Mouse (Mus musculus): ENCODE results near the gene Ifi211. TPM values are rescaled to one million over a fixed set of nuclear protein-coding genes. Genes with fewer than 3 reads are reported as not detected.
"Not testable (repeated sequence)": the region's sequence is repeated elsewhere in the genome, so short reads cannot be mapped to it uniquely, and the experiment has no call there.

Gene Ifi211
- polyA plus RNA-seq (2015; fragmentation: Nextera tagmentation; extraction: Ambion mirVana), result 7.8 and 9.3 TPM in 2 replicates

GRCm38 (mm10) chr1:173912548-173913255 is at the start of gene Ifi211:
Gene Ifi211 (minus strand): TSS chr1:173913046.
- not testable (repeated sequence) for DNase-seq (ENCODE audit: low spot score)

- not testable (repeated sequence) for DNase-seq (ENCODE audit: low spot score)
These were observed 48.6 kb upstream of the Ifi211 start for GRCm38 (mm10) chr1:173961491-173961890.

GRCm38 (mm10) chr1:173959998-173960397 is 47.2 kb upstream of the Ifi211 start:
- DNase-seq (ENCODE audit: low spot score), result not testable (repeated sequence)

- not testable (repeated sequence) for DNase-seq (ENCODE audit: low spot score)
These were observed 43.1 kb upstream of the Ifi211 start for GRCm38 (mm10) chr1:173955839-173956527.

DNA sequence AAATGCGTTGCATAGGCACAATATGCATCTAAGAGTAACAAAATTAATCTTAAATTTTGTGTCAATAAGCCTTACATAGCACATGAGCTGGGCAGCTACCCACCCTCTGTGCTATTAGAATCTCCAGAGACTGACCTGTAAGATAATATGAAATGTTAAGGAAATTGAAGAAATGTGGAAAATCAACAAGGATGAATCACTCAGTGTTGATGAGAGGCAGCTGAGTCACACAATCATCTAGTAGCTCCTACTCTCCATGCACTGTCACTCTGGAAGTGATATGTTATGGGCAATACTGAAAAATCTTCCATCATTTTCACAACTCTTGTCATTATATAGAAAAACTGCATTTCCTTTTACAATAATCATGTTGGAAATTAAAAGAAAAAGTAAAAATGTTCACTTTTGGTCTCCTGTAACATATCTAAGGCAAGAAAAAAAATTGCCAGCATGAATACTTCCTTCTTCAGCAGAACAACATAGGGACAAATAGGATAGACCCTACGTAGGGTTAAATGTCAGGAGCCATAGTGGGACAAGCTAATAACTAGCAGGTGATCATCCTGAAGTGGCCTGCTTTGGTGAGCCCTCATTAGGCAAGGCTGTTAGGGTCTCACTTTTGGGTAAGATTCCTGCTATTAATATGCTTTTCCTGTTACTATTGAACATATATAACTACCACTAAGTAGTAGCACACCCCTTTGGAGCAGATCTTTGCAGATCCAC is 42.4 kb upstream of the Ifi211 start:
- no peak for DNase-seq (ENCODE audit: low spot score)

- DNase-seq (ENCODE audit: low spot score), result no peak
These were observed 40.7 kb upstream of the Ifi211 start for GRCm38 (mm10) chr1:173953563-173953962.

GRCm38 (mm10) chr1:173949044-173949443 is 36.2 kb upstream of the Ifi211 start:
- DNase-seq (ENCODE audit: low spot score), result peak; percentile 49

DNA sequence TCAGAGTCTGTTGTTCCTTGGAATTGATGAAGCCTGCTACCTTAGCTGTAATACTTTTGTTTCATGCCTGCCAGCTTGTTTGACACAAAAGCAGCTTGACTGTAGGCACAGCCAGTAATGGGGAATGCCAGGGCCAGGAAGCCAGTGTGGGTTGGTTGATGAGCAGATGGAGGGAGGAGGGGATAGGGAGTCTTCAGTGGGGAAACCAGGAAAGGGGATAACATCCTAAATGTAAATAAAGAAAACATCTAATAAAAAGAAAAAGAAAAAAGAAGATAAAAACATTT is 29.9 kb upstream of the Ifi211 start:
- not testable (repeated sequence) for DNase-seq (ENCODE audit: low spot score)

- not testable (repeated sequence) for DNase-seq (ENCODE audit: low spot score)
These were observed 29.3 kb upstream of the Ifi211 start, which contains the start of the genes Mndal and Ifi203 for GRCm38 (mm10) chr1:173941924-173942779. Gene Mndal (minus strand): TSS chr1:173942491. Gene Ifi203 (minus strand): TSS chr1:173942672.

- not testable (repeated sequence) for DNase-seq (ENCODE audit: low spot score)
These were observed 28.7 kb upstream of the Ifi211 start for GRCm38 (mm10) chr1:173941522-173941921.

GRCm38 (mm10) chr1:173919279-173919678 is 6.4 kb upstream of the Ifi211 start:
- DNase-seq (ENCODE audit: low spot score), result not testable (repeated sequence)

- DNase-seq (ENCODE audit: low spot score), result no peak
These were observed 1.7 kb upstream of the Ifi211 start for GRCm38 (mm10) chr1:173914559-173914958.

GRCm38 (mm10) chr1:173913256-173913791 is 478 bp upstream of the Ifi211 start:
- DNase-seq (ENCODE audit: low spot score), result not testable (repeated sequence)

DNA sequence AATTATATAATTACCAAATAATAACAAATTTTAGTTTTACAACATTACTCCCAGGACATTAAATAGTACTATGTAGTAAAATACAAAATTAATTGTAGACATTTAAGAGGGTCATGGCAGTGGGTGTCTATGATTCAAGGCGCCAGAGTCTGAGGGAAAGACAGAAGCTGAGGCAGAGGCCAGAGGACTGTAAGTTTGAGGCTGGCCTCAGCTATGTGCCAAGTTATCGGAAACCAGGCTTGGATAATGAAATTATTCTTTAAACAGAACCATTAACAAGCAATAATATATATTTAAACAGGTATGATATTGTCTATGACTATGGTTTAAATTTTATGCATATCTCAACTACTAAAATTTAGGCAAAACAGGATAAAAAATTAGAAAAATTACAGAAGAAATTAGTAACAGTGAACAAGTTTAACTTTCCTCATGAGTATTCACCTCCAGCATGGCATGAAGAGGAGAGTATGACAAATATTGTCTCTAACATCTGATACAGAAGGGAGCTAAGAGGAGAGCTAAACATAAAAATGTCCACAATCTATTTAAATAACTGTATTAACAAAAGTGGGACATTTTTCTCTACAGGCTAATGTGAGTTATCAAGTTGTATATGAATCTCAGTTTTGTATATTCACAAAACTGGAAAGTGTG is 910 bp downstream of the Ifi211 start:
- no peak for DNase-seq (ENCODE audit: low spot score)

- DNase-seq (ENCODE audit: low spot score), result not testable (repeated sequence)
These were observed 4.5 kb downstream of the Ifi211 start for GRCm38 (mm10) chr1:173908390-173908789.

GRCm38 (mm10) chr1:173905885-173906284 is 7.0 kb downstream of the Ifi211 start:
- DNase-seq (ENCODE audit: low spot score), result not testable (repeated sequence)

DNA sequence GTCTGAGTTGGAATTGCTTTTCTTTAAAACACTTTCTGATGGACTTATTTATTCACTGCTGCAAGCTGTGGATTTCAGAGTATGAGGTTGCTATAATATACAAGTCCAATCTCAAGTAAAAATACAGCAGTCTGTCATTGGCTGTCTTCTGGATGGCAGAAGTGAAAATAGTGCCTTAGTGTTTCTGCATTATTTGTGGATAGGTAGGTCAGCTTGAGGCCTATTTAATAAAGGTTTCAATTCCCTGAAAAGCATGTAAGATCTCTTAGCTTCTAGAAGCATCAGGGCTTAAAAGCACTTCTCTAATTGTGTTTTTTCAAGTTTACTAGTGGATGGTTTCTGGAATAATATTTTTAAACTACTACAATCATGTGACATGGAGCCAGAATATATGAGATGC is 23.1 kb downstream of the Ifi211 start:
- DNase-seq (ENCODE audit: low spot score), result not testable (repeated sequence)

DNA sequence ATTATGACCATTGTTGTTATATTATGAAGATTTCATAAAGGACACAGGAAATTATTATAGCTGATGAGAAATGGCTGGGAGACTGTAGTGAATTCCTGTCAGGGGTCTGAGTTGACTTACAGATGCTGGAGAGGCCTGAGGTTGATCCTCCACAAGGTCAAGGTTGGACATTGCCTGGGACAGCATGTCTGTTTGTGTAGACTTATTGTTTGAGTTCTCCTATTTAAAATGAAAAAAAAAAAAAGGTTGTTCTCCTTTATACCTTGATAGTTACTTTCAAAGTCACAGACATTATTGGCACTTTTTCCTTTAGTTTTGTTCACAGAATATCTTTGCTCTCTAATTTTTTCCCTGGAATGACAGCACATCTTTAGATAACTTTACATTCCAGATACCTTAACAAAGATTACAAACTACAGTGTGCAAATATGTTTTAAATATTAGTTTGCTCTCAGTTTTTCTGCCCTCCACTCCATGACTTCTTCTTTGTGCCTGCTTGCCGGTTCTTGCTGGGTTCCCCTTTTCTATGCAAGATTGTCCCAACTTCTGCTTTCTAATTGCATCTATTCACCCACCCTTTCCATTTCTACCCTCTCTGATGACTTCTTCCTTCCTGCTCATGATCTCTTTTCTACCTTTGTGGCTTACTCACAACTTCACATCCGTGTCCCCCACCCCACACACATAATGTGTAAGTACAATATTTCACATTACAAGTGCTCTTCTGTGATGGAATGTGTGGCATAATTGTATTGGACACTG is 25.6 kb downstream of the Ifi211 start:
- DNase-seq (ENCODE audit: low spot score), result not testable (repeated sequence)

GRCm38 (mm10) chr1:173880004-173880666 is 32.7 kb downstream of the Ifi211 start:
- DNase-seq (ENCODE audit: low spot score), result peak; percentile 27
